Mouse (Mus musculus) myocyte (in vitro differentiated cells): ENCODE data around the gene Ccdc171.

Experiments
- E2F4 ChIP-seq: IDR thresholded peaks from one replicate; pipeline ENCODE4 v1.6.1; 2011; ENCODE audit warnings: mild to moderate bottlenecking, control low read depth, moderate library complexity; ENCODE audit not compliant: insufficient read depth
- MAX ChIP-seq: IDR thresholded peaks from one replicate; pipeline ENCODE4 v1.6.1; 2011; ENCODE audit warnings: low read depth, mild to moderate bottlenecking, control low read depth
- MYOD1 ChIP-seq, 3 experiments: IDR thresholded peaks; one replicate each; pipeline ENCODE4 v1.6.1; 2011; ENCODE audit warnings: control low read depth in 2 of 3, low read depth in 2 of 3, mild to moderate bottlenecking in 2 of 3, moderate library complexity in 1 of 3; ENCODE audit not compliant: insufficient read length in 2 of 3, control insufficient read depth in 1 of 3
- POLR2A ChIP-seq: IDR thresholded peaks from one replicate; pipeline ENCODE4 v1.6.1; 2011; ENCODE audit warnings: low read depth, mild to moderate bottlenecking, control low read depth, moderate library complexity; ENCODE audit not compliant: insufficient read length
- POLR2AphosphoS2 ChIP-seq: IDR thresholded peaks from one replicate; pipeline ENCODE4 v1.6.1; 2011; ENCODE audit warnings: low read depth, control low read depth; ENCODE audit not compliant: insufficient read length
- TCF12 ChIP-seq: IDR thresholded peaks from one replicate; pipeline ENCODE4 v1.6.1; 2011; ENCODE audit warnings: mild to moderate bottlenecking, control low read depth; ENCODE audit not compliant: poor library complexity, insufficient read depth, severe bottlenecking
- USF1 ChIP-seq: IDR thresholded peaks from one replicate; pipeline ENCODE4 v1.6.1; 2011; ENCODE audit warnings: low read depth, mild to moderate bottlenecking, control low read depth, moderate library complexity

GRCm38 (mm10) chr4:83742806-83743460 is 217.6 kb downstream of the Ccdc171 start:
- TF ChIP-seq MAX, result no peak
- TF ChIP-seq POLR2A, result no peak
- TF ChIP-seq TCF12, result no peak
- TF ChIP-seq E2F4, result no peak
- TF ChIP-seq USF1, result no peak
- no peak for TF ChIP-seq MYOD1 (IDR thresholded peaks at IDR 0.05; ENCODE audit: control insufficient read depth in 1 of 3, insufficient read length in 2 of 3, low read depth in 2 of 3)
- TF ChIP-seq POLR2AphosphoS2, result no peak
